Mouse (Mus musculus) hindbrain, embryonic 13.5 days (tissue): ENCODE measurements around the gene Padi6. TPM values are rescaled to one million over a fixed set of nuclear protein-coding genes. Genes with fewer than 3 reads are reported as not detected.

ENCODE experiments used
- microRNA-seq: library from miRNA; unstranded; fragments of <30 nt; microRNA quantifications from one replicate; pipeline ENCODE4, GENCODE M21; 2016
- polyA plus RNA-seq: library from polyadenylated mRNA; unstranded; fragments of >200 nt; fragmentation: Nextera tagmentation; extraction: Ambion mirVana; gene quantifications from 2 replicates; pipeline ENCODE4 v1.2.1, GENCODE M21; 2015

The Padi6 gene
- polyA plus RNA-seq, 1 experiment from 2014 or later: not detected

Small RNA genes within 50 kb of the gene (microRNA-seq; reads per million reads assigned to microRNA genes)
- gene Gm23045: not detected
- not detected for gene Gm25951

Other genes with a start within 250 kb of the Padi6 start
- gene Arhgef10l, start 76.6 kb downstream of the Padi6 start, polyA plus RNA-seq: 23.2 and 23.8 TPM in 2 replicates
- 13.8 and 15.7 TPM in 2 replicates for gene Rcc2, start 42.1 kb downstream of the Padi6 start, polyA plus RNA-seq
- gene Padi4, start 31.6 kb upstream of the Padi6 start, polyA plus RNA-seq: 0.09 and 0.13 TPM in 2 replicates
- not detected in 2 replicates for gene Padi3, start 68.0 kb upstream of the Padi6 start, polyA plus RNA-seq
- gene Padi1, start 103.1 kb upstream of the Padi6 start, polyA plus RNA-seq: not detected in 2 replicates
- gene Padi2, start 163.7 kb upstream of the Padi6 start, polyA plus RNA-seq: 0.89 and 1.1 TPM in 2 replicates
- gene Sdhb, start 218.6 kb upstream of the Padi6 start, polyA plus RNA-seq: 442 and 459 TPM in 2 replicates
- gene Atp13a2, start 244.2 kb upstream of the Padi6 start, polyA plus RNA-seq: 140 TPM in 2 replicates